Mouse (Mus musculus) B cell, adult 2 months (primary cell): ENCODE measurements around the gene Dennd4a.
"Not testable (repeated sequence)": the region's sequence is repeated elsewhere in the genome, so short reads cannot be mapped to it uniquely, and the experiment has no call there.

Source experiments
- DNase-seq, 2 experiments: peaks; one replicate each; pipeline ENCODE4 v3.0.0; 2022

Gene Dennd4a

GRCm38 (mm10) chr9:64812475-64812860, 1.3 kb downstream of the Dennd4a start:
- no peak for DNase-seq

- no peak for DNase-seq
Observed at GRCm38 (mm10) chr9:64814273-64814672, 3.1 kb downstream of the Dennd4a start.

GRCm38 (mm10) chr9:64819686-64820085, 8.5 kb downstream of the Dennd4a start:
- not testable (repeated sequence) for DNase-seq

GRCm38 (mm10) chr9:64820086-64820795, 9.1 kb downstream of the Dennd4a start:
- DNase-seq = no peak

- DNase-seq = no peak
Observed at GRCm38 (mm10) chr9:64822235-64822634, 11.1 kb downstream of the Dennd4a start.

GRCm38 (mm10) chr9:64824389-64825008, 13.4 kb downstream of the Dennd4a start:
- peak; percentile 43 to 46 for DNase-seq

- peak; percentile 53 to 59 for DNase-seq
Observed at GRCm38 (mm10) chr9:64830092-64830618, 19.0 kb downstream of the Dennd4a start.

- DNase-seq = no peak
Observed at GRCm38 (mm10) chr9:64830641-64831040, 19.5 kb downstream of the Dennd4a start.

GRCm38 (mm10) chr9:64831760-64832159, 20.6 kb downstream of the Dennd4a start:
- no peak for DNase-seq

- no peak for DNase-seq
Observed at GRCm38 (mm10) chr9:64834418-64834817, 23.3 kb downstream of the Dennd4a start.

GRCm38 (mm10) chr9:64845355-64845754, 34.2 kb downstream of the Dennd4a start:
- DNase-seq = no peak

- DNase-seq = no peak
Observed at GRCm38 (mm10) chr9:64849548-64849947, 38.4 kb downstream of the Dennd4a start.

- no peak for DNase-seq
Observed at GRCm38 (mm10) chr9:64860083-64860482, 48.9 kb downstream of the Dennd4a start.

- peak; percentile 37 to 40 for DNase-seq
Observed at GRCm38 (mm10) chr9:64862687-64863086, 51.5 kb downstream of the Dennd4a start.

- no peak for DNase-seq
Observed at GRCm38 (mm10) chr9:64886008-64886407, 74.9 kb downstream of the Dennd4a start.

- no peak for DNase-seq
Observed at GRCm38 (mm10) chr9:64896605-64897004, 85.5 kb downstream of the Dennd4a start.

- no peak for DNase-seq
Observed at GRCm38 (mm10) chr9:64902866-64903265, 91.7 kb downstream of the Dennd4a start.

GRCm38 (mm10) chr9:64903386-64903785, 92.2 kb downstream of the Dennd4a start:
- DNase-seq = peak; percentile 79 to 84

- DNase-seq = no peak
Observed at GRCm38 (mm10) chr9:64904917-64905640, 93.9 kb downstream of the Dennd4a start.

- no peak for DNase-seq
Observed at GRCm38 (mm10) chr9:64907441-64907840, 96.3 kb downstream of the Dennd4a start.

GRCm38 (mm10) chr9:64913406-64913805, 102.3 kb downstream of the Dennd4a start:
- DNase-seq = no peak

- DNase-seq = no peak
Observed at GRCm38 (mm10) chr9:64913973-64914372, 102.8 kb downstream of the Dennd4a start.

GRCm38 (mm10) chr9:64914629-64915028, 103.5 kb downstream of the Dennd4a start:
- no peak for DNase-seq

- peak in 1 of 2 experiments; percentile 22 for DNase-seq
Observed at GRCm38 (mm10) chr9:64918560-64918959, 107.4 kb downstream of the Dennd4a start.
